ENCODE assay signal across 16 mouse cellular contexts in the genomic region with DNA sequence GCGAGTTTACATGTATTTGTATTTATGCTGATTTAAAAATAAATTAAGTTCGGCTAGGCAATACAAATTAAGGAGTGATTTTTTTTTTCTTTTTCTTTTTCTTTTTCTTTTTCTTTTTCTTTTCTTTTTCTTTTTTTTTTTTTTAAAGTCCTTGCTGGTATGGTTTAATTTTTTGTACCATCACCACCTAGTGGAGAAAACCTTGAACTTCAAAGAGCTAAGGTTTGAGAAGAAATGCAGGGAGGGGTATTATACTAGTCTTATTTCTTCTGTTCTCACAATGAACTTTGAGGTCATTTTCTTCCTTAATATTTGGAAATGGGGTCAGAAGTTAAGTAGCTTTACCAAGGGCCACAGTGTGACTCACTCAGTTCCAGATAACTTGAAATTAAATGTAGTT. TPM values are rescaled to one million over a fixed set of nuclear protein-coding genes. Genes with fewer than 3 reads are reported as not detected.
A peak's percentile ranks its signal among the peaks of the same experiment; 100 is the strongest.
DNase-seq lines count a peak whose midpoint lies in the region; ATAC-seq and TF ChIP-seq lines count a peak whose summit lies in the region.
"Had no signal": no experiment of that assay in that cellular context is flagged by ENCODE, and none has a peak within 500 bp of the region (broad histone marks: within the 10 kb centered on the region; RNA-seq: fewer than 3 reads in every experiment).

No protein-coding gene starts in this region.

- no peak for ATAC-seq in forebrain, postnatal 0 days
- ATAC-seq in liver, postnatal 0 days = no peak
- no peak for ATAC-seq in liver, embryonic 12.5 days

- no peaks in the 10 kb centered on the region for H3K27me3 ChIP-seq in forebrain, postnatal 0 days (ENCODE audit: insufficient read depth, low read length)
- no peaks in the 10 kb centered on the region for H3K27me3 ChIP-seq in forebrain, embryonic 10.5 days (ENCODE audit: poor library complexity, severe bottlenecking)
- no peaks in the 10 kb centered on the region for H3K27me3 ChIP-seq in liver, postnatal 0 days (ENCODE audit: insufficient read depth, low read length)
- H3K27me3 ChIP-seq in liver, embryonic 12.5 days (replicated peaks) = no peaks in the 10 kb centered on the region
- H3K27me3 ChIP-seq: lung, embryonic 15.5 days had no signal

- peak; percentile 19; the same call in 1 of the 2 replicates for TF ChIP-seq CTCF in forebrain, postnatal 0 days (IDR thresholded peaks at IDR 0.05; ENCODE audit: low read depth)
- peak; percentile 43 for TF ChIP-seq CTCF in liver, postnatal 0 days (IDR thresholded peaks at IDR 0.05; ENCODE audit: low read depth)

- 75% methylated on average over 2 of the region's 2 CpGs for WGBS in forebrain, postnatal 0 days
- WGBS in forebrain, embryonic 10.5 days = 84% methylated on average over 2 of the region's 2 CpGs
- 65% methylated on average over 2 of the region's 2 CpGs for WGBS in liver, postnatal 0 days (ENCODE audit: insufficient replicate concordance)
- 52% methylated on average over 2 of the region's 2 CpGs for WGBS in liver, embryonic 12.5 days (ENCODE audit: insufficient replicate concordance)

- no peaks in the 10 kb centered on the region for H3K36me3 ChIP-seq in forebrain, postnatal 0 days (ENCODE audit: insufficient read depth)
- H3K36me3 ChIP-seq in forebrain, embryonic 10.5 days (replicated peaks) = no peaks in the 10 kb centered on the region; the same call in 1 of the 2 replicates
- H3K36me3 ChIP-seq in liver, postnatal 0 days (replicated peaks; ENCODE audit: insufficient read depth, low read length) = no peaks in the 10 kb centered on the region
- H3K36me3 ChIP-seq in liver, embryonic 12.5 days = no peaks in the 10 kb centered on the region
- H3K36me3 ChIP-seq: lung, embryonic 15.5 days had no signal

- no peak for DNase-seq in forebrain, postnatal 0 days
- DNase-seq in forebrain, embryonic 10.5 days (ENCODE audit: extremely low spot score, low spot score) = no peak
- no peak for DNase-seq in liver, postnatal 0 days
- peak; percentile 18 for DNase-seq in MN1 (ENCODE audit: low spot score)
- DNase-seq in retina, embryonic 14.5 days (ENCODE audit: low spot score) = peak; percentile 47
- no peak for DNase-seq in layer of hippocampus, adult 11-12 months (ENCODE audit: low spot score)
- no peak for DNase-seq in yolk sac, embryonic 10.5 days (ENCODE audit: low spot score)
- DNase-seq: adrenal gland, adult 2 months; cerebellum, adult 2 months; kidney, postnatal 10 days; thymus, postnatal 36 days had no signal

- H3K4me2 ChIP-seq in forebrain, postnatal 0 days (ENCODE audit: low read depth) = no peak overlapping the region
- no peak overlapping the region for H3K4me2 ChIP-seq in liver, postnatal 0 days (ENCODE audit: low read depth, low read length)
- H3K4me2 ChIP-seq in liver, embryonic 12.5 days = no peak overlapping the region
- H3K4me2 ChIP-seq: lung, embryonic 15.5 days had no signal

- H3K4me1 ChIP-seq in forebrain, postnatal 0 days (ENCODE audit: insufficient read depth) = peaks cover 14% of the 10 kb centered on the region
- H3K4me1 ChIP-seq in forebrain, embryonic 10.5 days = peaks cover 28% of the 10 kb centered on the region
- peaks cover 21% of the 10 kb centered on the region for H3K4me1 ChIP-seq in liver, postnatal 0 days (ENCODE audit: insufficient read depth)
- peaks cover 24% of the 10 kb centered on the region for H3K4me1 ChIP-seq in liver, embryonic 12.5 days

- H3K4me3 ChIP-seq in forebrain, postnatal 0 days (ENCODE audit: low read depth, low read length) = no peak overlapping the region
- H3K4me3 ChIP-seq in forebrain, embryonic 10.5 days = no peak overlapping the region
- H3K4me3 ChIP-seq in liver, postnatal 0 days (ENCODE audit: low read depth, low read length) = no peak overlapping the region
- no peak overlapping the region for H3K4me3 ChIP-seq in liver, embryonic 12.5 days
- H3K4me3 ChIP-seq: lung, embryonic 15.5 days had no signal

- no peak overlapping the region for H3K27ac ChIP-seq in forebrain, postnatal 0 days (ENCODE audit: low read depth, low read length)
- H3K27ac ChIP-seq in forebrain, embryonic 10.5 days = no peak overlapping the region
- H3K27ac ChIP-seq in liver, postnatal 0 days (ENCODE audit: low read depth) = no peak overlapping the region
- no peak overlapping the region for H3K27ac ChIP-seq in liver, embryonic 12.5 days
- H3K27ac ChIP-seq: lung, embryonic 15.5 days had no signal

- H3K9ac ChIP-seq in forebrain, postnatal 0 days = no peak overlapping the region
- no peak overlapping the region for H3K9ac ChIP-seq in liver, postnatal 0 days (replicated peaks)
- no peak overlapping the region for H3K9ac ChIP-seq in liver, embryonic 12.5 days
- H3K9ac ChIP-seq: lung, embryonic 15.5 days had no signal

- H3K9me3 ChIP-seq in forebrain, postnatal 0 days (ENCODE audit: low read length) = no peaks in the 10 kb centered on the region
- H3K9me3 ChIP-seq in forebrain, embryonic 10.5 days = no peaks in the 10 kb centered on the region
- no peaks in the 10 kb centered on the region for H3K9me3 ChIP-seq in liver, postnatal 0 days (ENCODE audit: low read length)
- H3K9me3 ChIP-seq in liver, embryonic 12.5 days (replicated peaks) = no peaks in the 10 kb centered on the region
- H3K9me3 ChIP-seq: lung, embryonic 15.5 days had no signal

- TF ChIP-seq EP300 in liver, postnatal 0 days (IDR thresholded peaks at IDR 0.05; ENCODE audit: low read depth) = no peak

RNA-seq across cellular contexts. Expression of a gene that starts 2.7 kb away (rescaled TPM):
- total RNA-seq in forebrain, postnatal 0 days (2014; rRNA removed) = 81.6 and 85.1 TPM in 2 replicates
- polyA plus RNA-seq in forebrain, postnatal 0 days (2015; fragmentation: Nextera tagmentation; extraction: Ambion mirVana) = 34.6 and 38.0 TPM in 2 replicates
- polyA plus RNA-seq in forebrain, embryonic 10.5 days (2016; fragmentation: Nextera tagmentation; extraction: Ambion mirVana) = 13.0 and 15.7 TPM in 2 replicates
- 7.9 and 12.2 TPM in 2 replicates for polyA plus RNA-seq in liver, postnatal 0 days (2015; fragmentation: Nextera tagmentation; extraction: Ambion mirVana)
- polyA plus RNA-seq in liver, embryonic 12.5 days (2016; fragmentation: Nextera tagmentation; extraction: Ambion mirVana) = 27.2 and 29.1 TPM in 2 replicates

RNA-seq across cellular contexts. Expression of a gene that starts 3.5 kb away (rescaled TPM):
- total RNA-seq in forebrain, postnatal 0 days (2014; rRNA removed) = not detected in 2 replicates
- not detected in 2 replicates for polyA plus RNA-seq in forebrain, postnatal 0 days (2015; fragmentation: Nextera tagmentation; extraction: Ambion mirVana)
- not detected in 2 replicates for polyA plus RNA-seq in forebrain, embryonic 10.5 days (2016; fragmentation: Nextera tagmentation; extraction: Ambion mirVana)
- polyA plus RNA-seq in liver, postnatal 0 days (2015; fragmentation: Nextera tagmentation; extraction: Ambion mirVana) = not detected in 2 replicates
- not detected in 2 replicates for polyA plus RNA-seq in liver, embryonic 12.5 days (2016; fragmentation: Nextera tagmentation; extraction: Ambion mirVana)
- total RNA-seq: adrenal gland, adult 2 months; gastrocnemius, adult 18-20 months had no signal
- polyA plus RNA-seq: heart, embryonic 16.5 days; lung, embryonic 15.5 days; spleen, adult 2 months had no signal

RNA-seq across cellular contexts. Expression of a gene that starts 15.4 kb away (rescaled TPM):
- 0.05 and 0.08 TPM in 2 replicates for total RNA-seq in forebrain, postnatal 0 days (2014; rRNA removed)
- polyA plus RNA-seq in forebrain, postnatal 0 days (2015; fragmentation: Nextera tagmentation; extraction: Ambion mirVana) = 0.05 and 0.21 TPM in 2 replicates
- polyA plus RNA-seq in forebrain, embryonic 10.5 days (2016; fragmentation: Nextera tagmentation; extraction: Ambion mirVana) = not detected in 2 replicates
- polyA plus RNA-seq in liver, postnatal 0 days (2015; fragmentation: Nextera tagmentation; extraction: Ambion mirVana) = 0.06 TPM in 1 of 2 replicates, not detected in the other
- polyA plus RNA-seq in liver, embryonic 12.5 days (2016; fragmentation: Nextera tagmentation; extraction: Ambion mirVana) = 0.05 TPM in 2 replicates
- total RNA-seq: adrenal gland, adult 2 months had no signal
- polyA plus RNA-seq: adrenal gland, adult 2 months; spleen, adult 2 months had no signal

RNA-seq across cellular contexts. Expression of a gene that starts 51.9 kb away (rescaled TPM):
- 0.48 and 1.2 TPM in 2 replicates for total RNA-seq in forebrain, postnatal 0 days (2014; rRNA removed)
- polyA plus RNA-seq in forebrain, postnatal 0 days (2015; fragmentation: Nextera tagmentation; extraction: Ambion mirVana) = 3.5 and 4.2 TPM in 2 replicates
- polyA plus RNA-seq in forebrain, embryonic 10.5 days (2016; fragmentation: Nextera tagmentation; extraction: Ambion mirVana) = 0.53 and 0.88 TPM in 2 replicates
- 50.4 and 50.7 TPM in 2 replicates for polyA plus RNA-seq in liver, postnatal 0 days (2015; fragmentation: Nextera tagmentation; extraction: Ambion mirVana)
- 10.5 and 11.7 TPM in 2 replicates for polyA plus RNA-seq in liver, embryonic 12.5 days (2016; fragmentation: Nextera tagmentation; extraction: Ambion mirVana)

Comparison
In these comparisons a context has a peak if more than half of its experiments do, and no peak if none do; other contexts are left out.
1. DNase-seq: peak in MN1 (single experiment) and retina, embryonic 14.5 days (single experiment); none in forebrain, postnatal 0 days (single experiment), forebrain, embryonic 10.5 days (single experiment), liver, postnatal 0 days (single experiment), layer of hippocampus, adult 11-12 months (single experiment) and yolk sac, embryonic 10.5 days (single experiment).